12 mouse cellular contexts compared by ENCODE assay signal in genomic region chr2:161806287-161807007, GRCm38 (mm10).
DNase-seq lines count a peak whose midpoint lies in the region; ATAC-seq and TF ChIP-seq lines count a peak whose summit lies in the region.
"Had no signal": no experiment of that assay in that cellular context is flagged by ENCODE, and none has a peak within 500 bp of the region (broad histone marks: within the 10 kb centered on the region; RNA-seq: fewer than 3 reads in every experiment).

No protein-coding gene starts in this region.

- H3K27me3 ChIP-seq in kidney, postnatal 0 days (ENCODE audit: insufficient read depth, low read length): no peaks in the 10 kb centered on the region
- no peaks in the 10 kb centered on the region for H3K27me3 ChIP-seq in kidney, embryonic 15.5 days
- H3K27me3 ChIP-seq in neural tube, embryonic 15.5 days (replicated peaks): no peaks in the 10 kb centered on the region
- no peaks in the 10 kb centered on the region for H3K27me3 ChIP-seq in neural tube, embryonic 11.5 days (ENCODE audit: control insufficient read depth, insufficient read depth, low read length)
- H3K27me3 ChIP-seq in intestine, embryonic 15.5 days (replicated peaks): no peaks in the 10 kb centered on the region
- H3K27me3 ChIP-seq: liver, embryonic 15.5 days had no signal

- TF ChIP-seq CTCF in kidney, postnatal 0 days (IDR thresholded peaks at IDR 0.05; ENCODE audit: low read depth): no peak

- no peak overlapping the region for H3K4me2 ChIP-seq in kidney, postnatal 0 days (ENCODE audit: low read length)
- H3K4me2 ChIP-seq in kidney, embryonic 15.5 days: no peak overlapping the region
- H3K4me2 ChIP-seq in neural tube, embryonic 15.5 days: no peak overlapping the region
- no peak overlapping the region for H3K4me2 ChIP-seq in neural tube, embryonic 11.5 days (ENCODE audit: low read depth)
- H3K4me2 ChIP-seq in intestine, embryonic 15.5 days (replicated peaks): no peak overlapping the region
- H3K4me2 ChIP-seq: liver, embryonic 15.5 days had no signal

- H3K4me1 ChIP-seq in kidney, postnatal 0 days (replicated peaks; ENCODE audit: insufficient read depth, low read length): no peaks in the 10 kb centered on the region
- 0 out of 2 replicates have a peak, but pooled peaks cover 3% of the 10 kb centered on the region for H3K4me1 ChIP-seq in kidney, embryonic 15.5 days
- 0 out of 2 replicates have a peak, but pooled peaks cover 12% of the 10 kb centered on the region for H3K4me1 ChIP-seq in neural tube, embryonic 15.5 days
- H3K4me1 ChIP-seq in neural tube, embryonic 11.5 days (ENCODE audit: control insufficient read depth, insufficient read depth, low read length): peaks cover 9% of the 10 kb centered on the region; the same call in 1 of the 2 replicates
- H3K4me1 ChIP-seq in intestine, embryonic 15.5 days (replicated peaks): no peaks in the 10 kb centered on the region
- H3K4me1 ChIP-seq: liver, embryonic 15.5 days had no signal

- no peaks in the 10 kb centered on the region for H3K36me3 ChIP-seq in kidney, postnatal 0 days (ENCODE audit: insufficient read depth, low read length)
- no peaks in the 10 kb centered on the region for H3K36me3 ChIP-seq in kidney, embryonic 15.5 days
- H3K36me3 ChIP-seq in neural tube, embryonic 15.5 days: no peaks in the 10 kb centered on the region
- H3K36me3 ChIP-seq in neural tube, embryonic 11.5 days (ENCODE audit: control insufficient read depth, insufficient read depth, low read length): no peaks in the 10 kb centered on the region
- H3K36me3 ChIP-seq in intestine, embryonic 15.5 days: no peaks in the 10 kb centered on the region
- H3K36me3 ChIP-seq: liver, embryonic 15.5 days had no signal

- WGBS in kidney, postnatal 0 days: 24% methylated on average over 8 of the region's 8 CpGs
- 34% methylated on average over 8 of the region's 8 CpGs for WGBS in kidney, embryonic 15.5 days
- 20% methylated on average over 8 of the region's 8 CpGs for WGBS in neural tube, embryonic 15.5 days
- WGBS in neural tube, embryonic 11.5 days: 27% methylated on average over 8 of the region's 8 CpGs
- WGBS in intestine, embryonic 15.5 days: 52% methylated on average over 8 of the region's 8 CpGs

- H3K4me3 ChIP-seq in kidney, postnatal 0 days (replicated peaks; ENCODE audit: low read depth, low read length): no peak overlapping the region
- no peak overlapping the region for H3K4me3 ChIP-seq in kidney, embryonic 15.5 days (replicated peaks)
- H3K4me3 ChIP-seq in neural tube, embryonic 15.5 days (replicated peaks): no peak overlapping the region
- H3K4me3 ChIP-seq in neural tube, embryonic 11.5 days (ENCODE audit: low read depth, low read length): no peak overlapping the region
- H3K4me3 ChIP-seq in intestine, embryonic 15.5 days (replicated peaks): no peak overlapping the region
- H3K4me3 ChIP-seq: liver, embryonic 15.5 days had no signal

- peak; percentile 7 for DNase-seq in kidney, postnatal 0 days (ENCODE audit: low spot score)
- DNase-seq in neural tube, embryonic 10.5 days (ENCODE audit: extremely low spot score, low spot score): peak; percentile 28
- DNase-seq in forelimb bud, embryonic 11.5 days (ENCODE audit: low read depth, low spot score): peak; percentile 7
- DNase-seq in neural tube, embryonic 11.5 days (ENCODE audit: low spot score): peak; percentile 32
- DNase-seq: adrenal gland, adult 2 months; heart, adult 11 months; kidney, postnatal 25 days had no signal

- no peak overlapping the region for H3K9ac ChIP-seq in kidney, postnatal 0 days (ENCODE audit: low read depth, low read length)
- no peak overlapping the region for H3K9ac ChIP-seq in kidney, embryonic 15.5 days
- no peak overlapping the region for H3K9ac ChIP-seq in neural tube, embryonic 15.5 days (replicated peaks)
- H3K9ac ChIP-seq in neural tube, embryonic 11.5 days (ENCODE audit: low read length): no peak overlapping the region
- H3K9ac ChIP-seq in intestine, embryonic 15.5 days: no peak overlapping the region
- H3K9ac ChIP-seq: liver, embryonic 15.5 days had no signal

- no peak; the same call in 1 of the 2 replicates for ATAC-seq in kidney, postnatal 0 days (replicated peaks; ENCODE audit: low FRiP score, low read depth)
- ATAC-seq in kidney, embryonic 15.5 days (replicated peaks; ENCODE audit: low FRiP score): no peak
- no peak; the same call in 1 of the 2 replicates for ATAC-seq in neural tube, embryonic 15.5 days (ENCODE audit: low FRiP score)
- peak; percentile 59 for ATAC-seq in neural tube, embryonic 11.5 days (ENCODE audit: insufficient read depth, low FRiP score, low TSS enrichment)
- ATAC-seq in intestine, embryonic 15.5 days: no peak

- H3K9me3 ChIP-seq in kidney, postnatal 0 days (replicated peaks; ENCODE audit: low read length): no peaks in the 10 kb centered on the region
- no peaks in the 10 kb centered on the region for H3K9me3 ChIP-seq in kidney, embryonic 15.5 days (replicated peaks)
- H3K9me3 ChIP-seq in neural tube, embryonic 15.5 days (replicated peaks): no peaks in the 10 kb centered on the region
- H3K9me3 ChIP-seq in neural tube, embryonic 11.5 days (ENCODE audit: control insufficient read depth, low read length): no peaks in the 10 kb centered on the region
- H3K9me3 ChIP-seq in intestine, embryonic 15.5 days: no peaks in the 10 kb centered on the region
- H3K9me3 ChIP-seq: liver, embryonic 15.5 days had no signal

- no peak overlapping the region for H3K27ac ChIP-seq in kidney, postnatal 0 days
- H3K27ac ChIP-seq in kidney, embryonic 15.5 days: no peak overlapping the region
- H3K27ac ChIP-seq in neural tube, embryonic 15.5 days (replicated peaks): no peak overlapping the region
- H3K27ac ChIP-seq in neural tube, embryonic 11.5 days (ENCODE audit: low read depth, low read length): no peak overlapping the region
- no peak overlapping the region for H3K27ac ChIP-seq in intestine, embryonic 15.5 days
- H3K27ac ChIP-seq: liver, embryonic 15.5 days; macrophage had no signal
